Mouse (Mus musculus) layer of hippocampus, adult 2 months (tissue): ENCODE results near the gene Fbxw4. TPM values are rescaled to one million over a fixed set of nuclear protein-coding genes. Genes with fewer than 3 reads are reported as not detected.
A peak's percentile ranks its signal among the peaks of the same experiment; 100 is the strongest.

Source experiments
- DNase-seq, 2 experiments: peaks; one replicate each; pipeline ENCODE4 v3.0.0; 2022; ENCODE audit warnings: low spot score in 2 of 2
- H3K27ac ChIP-seq: fragments of 200-600 bp; 2 replicates; pipeline ENCODE4 v1.8.1; 2022
- H3K4me3 ChIP-seq: fragments of 200-600 bp; 2 replicates; pipeline ENCODE4 v1.8.1; 2022; ENCODE audit warnings: mild to moderate bottlenecking
- CTCF ChIP-seq: fragments of 200-600 bp; conservative IDR thresholded peaks from 2 replicates; pipeline ENCODE4 v1.8.1; 2022; ENCODE audit warnings: antibody characterized with exemption, mild to moderate bottlenecking, moderate library complexity
- total RNA-seq, 2 experiments: library from RNA; stranded (reverse); gene quantifications; 2 replicates each; pipeline ENCODE4 v1.2.3; 2021

The Fbxw4 gene
- total RNA-seq, 2 experiments from 2014 or later, result 35.4 to 38.7 TPM

DNA sequence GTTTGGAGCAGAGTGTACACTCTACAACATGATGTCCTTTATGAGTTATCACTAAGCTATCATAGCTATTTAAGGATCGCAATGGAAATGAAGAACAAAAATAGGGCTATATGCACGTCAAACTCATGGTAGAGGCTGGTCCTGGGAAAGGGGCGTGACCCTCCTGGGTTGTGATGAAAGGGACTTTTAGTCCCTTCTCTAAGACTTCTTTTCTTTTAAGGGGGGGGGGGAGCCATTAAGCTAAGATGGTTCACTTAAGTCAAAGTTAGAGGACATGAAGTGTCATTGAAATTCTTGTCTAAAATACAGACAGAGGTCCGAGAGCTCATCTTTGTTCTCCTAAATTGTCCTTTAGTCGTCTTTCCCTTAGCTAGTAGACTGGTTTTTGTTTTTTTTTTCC, 15.1 kb upstream of the Fbxw4 start:
- no peak for TF ChIP-seq CTCF
- no peak overlapping the region for H3K27ac ChIP-seq
- no peak overlapping the region for H3K4me3 ChIP-seq
- DNase-seq, result no peak

DNA sequence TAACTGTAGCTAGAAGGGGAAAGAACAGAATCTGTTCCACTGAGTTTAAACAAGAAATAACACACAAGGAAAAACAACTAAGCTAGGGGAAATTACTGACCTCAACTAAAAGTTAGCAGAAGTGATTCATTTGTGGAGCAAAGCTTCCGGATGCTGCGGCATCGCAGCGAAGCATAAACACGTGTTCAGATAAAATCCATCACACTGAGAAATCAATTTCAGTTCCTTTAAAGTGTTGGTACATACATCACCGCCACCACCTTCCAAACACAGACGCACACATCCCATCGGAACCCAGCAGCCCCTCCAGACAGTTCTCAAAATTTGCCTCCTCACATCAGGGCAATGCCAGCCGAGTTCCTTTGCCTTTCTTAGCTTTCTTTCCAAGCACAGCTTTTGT, 12.9 kb upstream of the Fbxw4 start:
- no peak for TF ChIP-seq CTCF
- DNase-seq, result no peak

DNA sequence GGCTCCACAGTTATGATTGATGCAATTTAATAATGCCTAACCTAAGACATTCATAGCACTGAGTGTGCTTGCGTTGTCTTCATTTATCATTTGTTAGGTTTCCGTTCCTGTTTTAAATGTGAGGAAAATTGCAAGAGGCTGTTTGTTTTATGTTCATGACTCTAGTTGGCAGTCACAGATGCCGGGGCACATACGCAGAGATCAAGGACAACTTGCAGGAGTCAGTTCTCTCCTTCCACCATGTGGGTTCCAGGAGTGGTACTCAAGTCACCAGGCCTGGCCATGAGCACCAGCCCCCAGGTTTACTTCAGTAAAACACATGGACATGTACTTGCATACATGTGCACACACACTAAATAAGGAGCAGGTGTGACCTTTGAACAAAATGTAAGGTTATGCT, 8.9 kb upstream of the Fbxw4 start:
- no peak for TF ChIP-seq CTCF
- H3K4me3 ChIP-seq, result no peak overlapping the region

More for the DNA sequence above, 12.9 kb upstream of the Fbxw4 start:
- no peak overlapping the region for H3K4me3 ChIP-seq
- no peak overlapping the region for H3K27ac ChIP-seq

DNA sequence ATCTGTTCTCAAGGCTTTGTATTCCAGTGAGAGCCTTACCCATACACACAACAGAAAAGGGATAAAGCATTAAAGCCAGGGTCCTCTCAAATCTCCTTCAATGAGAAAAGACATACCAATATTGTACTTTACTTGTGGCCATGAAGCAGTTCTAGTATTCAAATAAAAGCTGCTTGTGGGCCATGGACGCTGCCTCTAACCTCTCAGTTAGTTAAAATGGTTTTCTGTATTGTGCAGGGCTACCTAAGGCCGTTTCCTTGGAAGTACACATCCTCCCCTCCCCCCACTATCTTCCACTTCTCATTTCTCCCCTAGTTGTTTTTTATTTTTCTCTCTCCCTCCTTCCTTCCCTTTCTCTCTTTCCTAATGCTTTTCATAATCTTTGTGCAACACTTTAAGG, 3.7 kb upstream of the Fbxw4 start:
- no peak overlapping the region for H3K27ac ChIP-seq
- no peak for DNase-seq
- no peak overlapping the region for H3K4me3 ChIP-seq
- no peak for TF ChIP-seq CTCF

More for the DNA sequence above, 8.9 kb upstream of the Fbxw4 start:
- DNase-seq, result no peak
- no peak overlapping the region for H3K27ac ChIP-seq

DNA sequence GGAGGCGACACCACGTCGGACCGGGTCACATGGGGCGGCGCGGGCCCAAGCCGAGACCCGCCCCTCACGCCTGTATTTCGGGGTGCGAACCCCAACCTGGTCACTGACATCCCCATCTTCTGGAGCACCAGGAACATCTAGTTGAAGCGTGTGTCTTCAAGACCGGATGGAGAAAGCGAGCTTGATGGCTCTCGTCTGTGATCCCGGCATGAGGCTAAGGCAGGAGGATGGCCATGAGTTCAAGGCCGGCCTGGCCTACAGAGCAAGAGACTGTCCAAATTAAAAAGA, 335 bp upstream of the Fbxw4 start:
- Histone ChIP-seq H3K27ac (peak overlapping the region; percentile 96), H3K4me3 (peak overlapping the region; percentile 78)
- TF ChIP-seq CTCF, result no peak
- no peak for DNase-seq

DNA sequence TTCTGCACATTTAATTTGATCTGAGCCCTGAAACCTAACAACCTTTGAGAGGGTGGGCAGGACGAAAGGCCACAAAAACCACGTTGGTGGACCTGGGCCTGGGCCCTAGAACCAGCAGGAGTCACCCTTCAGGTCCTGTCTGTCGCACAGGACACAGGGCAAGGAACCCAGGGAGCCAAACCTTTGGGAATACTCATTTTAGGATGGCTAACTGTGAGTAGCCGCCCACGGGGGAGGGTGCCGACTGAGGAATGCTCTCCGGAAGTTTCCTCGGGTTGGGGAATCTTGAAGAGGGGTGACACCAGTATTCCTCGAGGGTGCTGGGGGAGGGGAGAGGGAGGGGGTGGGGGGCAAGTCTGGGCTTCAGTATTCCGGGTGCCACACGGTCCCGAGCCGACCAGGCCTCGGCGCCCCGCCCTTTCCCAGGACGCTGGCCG, 793 bp downstream of the Fbxw4 start:
- H3K27ac ChIP-seq, result peak overlapping the region; percentile 96
- DNase-seq, result peak in 1 of 2 experiments; percentile 16
- no peak for TF ChIP-seq CTCF
- peak overlapping the region; percentile 78 for H3K4me3 ChIP-seq

DNA sequence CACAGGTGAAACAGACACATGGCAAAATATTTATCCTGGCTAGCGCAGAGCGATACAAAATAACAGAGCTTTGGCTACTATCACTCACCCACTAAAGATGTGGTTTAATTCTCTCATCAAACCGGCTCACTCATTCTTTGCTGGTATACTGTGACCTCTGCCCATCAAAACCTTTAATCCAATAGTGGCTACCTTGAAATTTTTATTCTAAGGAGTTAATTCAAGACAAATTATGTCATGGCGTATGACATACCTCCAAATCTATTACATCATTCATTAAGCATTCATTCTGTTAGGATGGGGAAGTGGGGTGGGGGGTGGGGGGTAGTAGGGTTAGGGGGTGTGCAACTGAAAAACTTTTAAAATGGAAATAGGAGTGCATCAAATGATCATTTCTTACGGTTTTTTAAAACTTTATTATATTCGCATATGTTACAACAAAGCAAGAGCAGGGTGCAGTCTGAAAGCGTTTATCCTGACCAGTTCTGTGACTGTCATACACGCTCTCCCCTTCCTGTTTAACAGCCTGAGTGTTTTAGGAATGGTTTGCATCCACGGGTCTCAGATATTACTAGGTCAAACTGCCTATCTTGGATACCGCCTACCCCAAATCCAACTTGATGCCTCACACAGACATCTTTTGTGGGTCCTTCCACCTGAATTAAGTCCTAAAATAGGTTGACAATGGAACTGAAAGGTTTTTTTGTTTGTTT, 1.4 kb downstream of the Fbxw4 start:
- Histone ChIP-seq H3K27ac (peak overlapping the region; percentile 96; the same call in 1 of the 2 replicates), H3K4me3 (peak overlapping the region; percentile 78)
- DNase-seq, result no peak
- no peak for TF ChIP-seq CTCF

DNA sequence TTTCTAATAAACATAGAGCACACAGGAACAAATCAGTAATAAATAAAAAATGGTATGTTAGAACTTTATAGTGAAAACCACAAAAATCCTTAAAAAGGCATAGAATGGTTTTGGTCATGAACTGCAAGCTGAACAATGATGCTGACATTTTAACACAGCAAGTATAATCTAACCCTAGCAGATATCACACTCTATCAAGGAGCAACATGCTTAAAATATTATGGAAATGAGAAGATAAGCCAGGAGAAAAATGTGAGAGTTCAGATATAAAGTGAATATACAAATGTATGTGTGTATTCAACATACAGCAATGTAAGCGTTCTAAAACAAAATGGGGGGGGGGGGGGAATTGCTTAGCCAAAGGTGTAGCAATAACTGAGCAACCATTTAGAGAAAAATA, 2.3 kb downstream of the Fbxw4 start:
- H3K4me3 ChIP-seq, result no peak overlapping the region
- no peak overlapping the region for H3K27ac ChIP-seq
- DNase-seq, result no peak
- TF ChIP-seq CTCF, result no peak

DNA sequence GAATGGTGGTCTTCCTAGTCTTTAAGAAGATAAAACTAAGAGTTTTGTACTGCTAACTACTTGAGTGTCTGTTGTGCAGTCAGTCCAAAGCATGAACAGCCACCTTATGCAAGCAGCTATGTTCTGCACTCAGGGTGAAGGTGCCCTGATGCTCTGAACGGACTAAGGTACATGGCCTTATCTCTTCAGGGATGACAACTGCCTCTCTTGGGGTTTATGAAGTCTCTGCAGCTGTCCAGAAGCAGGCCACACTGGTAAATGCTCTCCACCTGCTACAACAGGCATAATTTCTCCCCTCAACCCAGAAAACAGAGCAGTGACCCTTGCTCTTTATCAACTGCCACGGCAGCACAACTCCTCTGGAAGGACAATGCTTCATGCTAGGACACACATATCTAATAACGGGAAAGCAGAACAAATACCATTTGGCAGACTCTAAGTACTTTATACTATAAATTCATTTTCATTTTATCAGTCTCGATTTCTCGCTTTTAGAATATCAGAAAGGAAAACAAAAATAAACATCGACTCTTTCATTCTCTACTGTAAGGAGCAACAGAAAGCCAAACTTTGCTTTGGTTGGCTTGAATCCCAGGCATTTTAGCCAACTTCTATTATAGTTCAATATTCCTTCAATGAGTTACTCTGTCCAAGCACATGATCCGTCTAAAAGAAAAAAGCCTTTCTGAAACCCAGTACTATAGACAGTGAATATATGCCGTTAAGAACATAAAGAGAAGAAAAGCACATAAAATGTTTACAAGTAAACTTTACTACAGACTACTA, 3.1 kb downstream of the Fbxw4 start:
- Histone ChIP-seq H3K27ac (no peak overlapping the region), H3K4me3 (no peak overlapping the region)
- no peak for DNase-seq
- TF ChIP-seq CTCF, result no peak

DNA sequence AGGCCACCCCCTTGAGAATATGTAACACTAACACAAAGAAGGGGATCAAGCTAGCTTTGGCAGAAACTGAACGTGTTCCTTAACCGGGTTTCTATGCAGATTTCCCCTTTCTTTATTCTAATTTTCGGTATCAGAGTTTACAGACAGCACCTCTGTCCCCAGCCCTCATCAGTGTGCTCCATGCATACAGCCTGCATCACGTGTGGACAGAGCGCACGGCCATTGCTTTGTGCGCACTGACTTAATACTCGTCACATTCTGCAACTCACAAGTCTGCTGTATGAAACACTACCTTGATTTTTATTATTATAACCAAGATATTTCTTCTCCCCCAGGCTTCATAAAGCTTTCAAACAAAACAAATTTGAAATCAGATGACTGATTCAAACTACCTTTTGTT, 4.2 kb downstream of the Fbxw4 start:
- no peak for DNase-seq
- no peak for TF ChIP-seq CTCF
- H3K27ac ChIP-seq, result no peak overlapping the region
- H3K4me3 ChIP-seq, result no peak overlapping the region

DNA sequence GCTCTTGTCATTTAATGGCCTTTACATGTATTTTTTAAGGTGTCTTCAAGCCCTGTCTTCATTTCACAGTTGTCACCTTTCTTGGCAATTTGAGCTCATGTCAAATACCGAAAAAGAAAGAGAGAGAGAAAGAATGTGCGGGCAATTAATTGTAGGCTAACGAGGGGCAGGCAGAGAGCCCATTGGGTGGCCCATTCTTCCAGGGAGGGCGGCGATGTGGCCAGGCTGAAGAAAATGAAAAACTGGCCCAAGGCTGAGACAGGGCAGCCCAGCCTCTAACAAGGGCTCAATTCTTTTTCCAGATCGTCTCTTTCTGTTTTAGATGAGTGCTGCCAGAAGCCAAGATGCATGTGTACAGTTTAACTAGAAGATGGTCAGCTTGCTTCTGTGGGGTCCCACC, 6.1 kb downstream of the Fbxw4 start:
- no peak for TF ChIP-seq CTCF
- no peak for DNase-seq
- Histone ChIP-seq H3K27ac (no peak overlapping the region), H3K4me3 (no peak overlapping the region)

DNA sequence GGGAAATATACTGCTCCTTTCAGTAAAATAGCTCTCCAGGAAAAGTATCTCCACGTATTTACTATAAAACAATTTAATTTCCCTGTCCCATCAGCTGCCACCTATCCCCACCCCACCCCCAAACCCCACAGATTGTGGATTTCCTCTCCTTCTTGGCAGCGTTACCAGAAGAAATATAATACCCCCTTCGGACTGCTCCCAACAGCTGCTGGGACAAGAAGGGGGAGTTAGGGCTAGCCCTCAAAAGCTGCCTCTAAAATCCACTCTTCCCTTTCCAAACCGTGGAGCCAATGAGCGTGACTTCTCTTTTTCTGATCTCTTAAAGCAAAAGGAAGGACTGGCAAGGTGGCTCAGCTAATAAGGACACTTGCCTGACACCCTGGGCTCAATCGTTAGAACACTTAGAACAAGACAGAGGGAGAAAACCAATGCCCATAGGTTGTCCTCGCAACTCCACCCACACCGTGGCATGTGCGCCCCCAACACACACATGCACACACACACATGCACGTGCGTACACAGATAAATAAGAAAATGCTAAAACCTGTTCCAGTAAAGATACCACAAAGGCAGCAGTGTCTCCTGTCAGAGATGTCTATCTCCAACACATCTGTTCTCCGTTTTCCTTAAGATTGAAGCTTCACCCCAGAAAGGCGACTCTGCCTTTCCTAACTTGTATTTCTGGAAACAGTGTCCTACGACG, 7.7 kb downstream of the Fbxw4 start:
- Histone ChIP-seq H3K27ac (no peak overlapping the region), H3K4me3 (no peak overlapping the region)
- no peak for DNase-seq
- no peak for TF ChIP-seq CTCF

DNA sequence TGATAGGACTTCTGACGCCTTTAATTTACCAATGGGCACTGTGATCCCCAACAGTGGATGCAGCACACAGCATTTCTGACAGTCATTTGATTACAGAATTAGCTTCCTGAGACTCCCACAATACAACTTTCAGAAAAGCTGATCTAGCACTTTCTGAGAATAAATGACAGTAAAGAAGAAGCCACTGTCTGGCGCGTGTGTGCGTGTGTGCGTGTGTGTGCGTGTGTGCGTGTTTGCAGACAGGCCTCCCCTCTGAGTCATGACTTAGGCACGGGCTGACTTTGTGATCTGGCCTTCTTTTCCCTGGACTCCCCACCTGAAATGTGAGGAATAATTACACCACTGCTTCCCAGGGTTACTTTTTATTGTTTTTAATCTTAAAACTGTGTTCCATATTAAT, 8.6 kb downstream of the Fbxw4 start:
- no peak overlapping the region for H3K27ac ChIP-seq
- DNase-seq, result no peak
- no peak overlapping the region for H3K4me3 ChIP-seq
- TF ChIP-seq CTCF, result no peak
